Mouse (Mus musculus) heart, embryonic 14.5 days (tissue): ENCODE measurements at regions not wholly inside any gene's neighbourhood (a gene's known extent, or its start where the extent isn't known, plus 50 kb on each side); places are given as distances from the start of the nearest gene placed in this dataset.

Experiments
- ATAC-seq: fragments of 200-750 bp; cut with Nextera tagmentation; 2 replicates; pipeline ENCODE4 v1.8.0; 2017; ENCODE audit warnings: low read depth, moderate TSS enrichment; ENCODE audit not compliant: insufficient number of reproducible peaks, insufficient read depth, low FRiP score
- H3K27ac ChIP-seq, 2 experiments: fragments of 200-500 bp in 1 of 2; fragments of 300-500 bp in 1 of 2; sonication (generic) in 1 of 2; replicated peaks in 1 of 2; 2 replicates each; pipeline ENCODE4 v1.5.1; 2012 to 2014; ENCODE audit warnings: low read depth in 2 of 2, low read length in 2 of 2, control low read depth in 1 of 2, mild to moderate bottlenecking in 1 of 2, mixed read lengths in 1 of 2; ENCODE audit not compliant: control insufficient read depth in 1 of 2, insufficient read depth in 1 of 2
- H3K27me3 ChIP-seq: fragments of 300-500 bp; sonication (generic); 2 replicates; pipeline ENCODE4 v1.6.1; 2014; ENCODE audit warnings: mild to moderate bottlenecking, low read length, control low read depth; ENCODE audit not compliant: control insufficient read depth, insufficient read depth
- H3K36me3 ChIP-seq: fragments of 300-500 bp; sonication (generic); 2 replicates; pipeline ENCODE4 v1.6.1; 2014; ENCODE audit warnings: mild to moderate bottlenecking, control low read depth, low read length, mixed read lengths; ENCODE audit not compliant: control insufficient read depth, insufficient read depth
- H3K4me1 ChIP-seq, 2 experiments: fragments of 200-500 bp in 1 of 2; fragments of 300-500 bp in 1 of 2; sonication (generic) in 1 of 2; 2 replicates each; pipeline ENCODE4 v1.6.1; 2012 to 2014; ENCODE audit warnings: low read length in 2 of 2, control low read depth in 1 of 2, mixed read lengths in 1 of 2; ENCODE audit not compliant: control insufficient read depth in 2 of 2, insufficient read depth in 2 of 2
- H3K4me2 ChIP-seq: fragments of 300-500 bp; sonication (generic); 2 replicates; pipeline ENCODE4 v1.6.1; 2014; ENCODE audit warnings: mild to moderate bottlenecking, low read length
- H3K4me3 ChIP-seq, 2 experiments: fragments of 200-500 bp in 1 of 2; fragments of 300-500 bp in 1 of 2; sonication (generic) in 1 of 2; 2 replicates each; pipeline ENCODE4 v1.5.1; 2012 to 2014; ENCODE audit warnings: low read length in 2 of 2, mild to moderate bottlenecking in 2 of 2, control low read depth in 1 of 2, low read depth in 1 of 2, moderate library complexity in 1 of 2; ENCODE audit not compliant: control insufficient read depth in 1 of 2, insufficient read depth in 1 of 2
- H3K9ac ChIP-seq: fragments of 300-500 bp; sonication (generic); 2 replicates; pipeline ENCODE4 v1.6.1; 2014; ENCODE audit warnings: mild to moderate bottlenecking, low read length
- H3K9me3 ChIP-seq: fragments of 300-500 bp; sonication (generic); 2 replicates; pipeline ENCODE4 v1.6.1; 2016; ENCODE audit warnings: low read length, control low read depth; ENCODE audit not compliant: control insufficient read depth
- WGBS: fragments of 180-500 bp; shearing (Covaris S2); extraction: QIAGEN DNeasy Blood & Tissue Kit; methylation state at CpG from one replicate; pipeline ENCODE4 v1.1.7; 2014; 5-methylcytosine and 5-hydroxymethylcytosine counted together

GRCm38 (mm10) chr11:19761694-19761976 is 162.5 kb upstream of the Spred2 start:
- Histone ChIP-seq H3K27ac (no peak overlapping the region), H3K4me2 (no peak overlapping the region), H3K9me3 (no peaks in the 10 kb centered on the region), H3K4me3 (no peak overlapping the region), H3K27me3 (no peaks in the 10 kb centered on the region), H3K36me3 (no peaks in the 10 kb centered on the region), H3K9ac (no peak overlapping the region), H3K4me1 (no peaks in the 10 kb centered on the region; a peak in 1 of 4 replicates)
- WGBS, result 33% methylated on average over 4 of the region's 4 CpGs
- no peak for ATAC-seq

GRCm38 (mm10) chr11:19767316-19767715 is 156.9 kb upstream of the Spred2 start:
- no peaks in the 10 kb centered on the region for H3K27me3 ChIP-seq

GRCm38 (mm10) chr11:19767871-19768270 is 156.3 kb upstream of the Spred2 start:
- ATAC-seq, result no peak
- no peaks in the 10 kb centered on the region for H3K36me3 ChIP-seq
- no peak overlapping the region for H3K27ac ChIP-seq
- no peak overlapping the region for H3K9ac ChIP-seq
- H3K4me1 ChIP-seq, result no peaks in the 10 kb centered on the region
- no peaks in the 10 kb centered on the region for H3K27me3 ChIP-seq
- H3K9me3 ChIP-seq, result 0 out of 2 replicates have a peak, but pooled peaks cover 3% of the 10 kb centered on the region
- WGBS, result 89% methylated on average over 9 of the region's 9 CpGs
- no peak overlapping the region for H3K4me2 ChIP-seq
- H3K4me3 ChIP-seq, result no peak overlapping the region

More at GRCm38 (mm10) chr11:19767316-19767715, 156.9 kb upstream of the Spred2 start:
- Histone ChIP-seq H3K4me2 (no peak overlapping the region), H3K9me3 (no peaks in the 10 kb centered on the region), H3K27ac (no peak overlapping the region), H3K36me3 (no peaks in the 10 kb centered on the region), H3K9ac (no peak overlapping the region), H3K4me3 (no peak overlapping the region), H3K4me1 (no peaks in the 10 kb centered on the region)
- ATAC-seq, result no peak
- 81% methylated on average over 5 of the region's 5 CpGs for WGBS

- no peak for ATAC-seq
- Histone ChIP-seq H3K9ac (no peak overlapping the region), H3K4me3 (no peak overlapping the region), H3K27me3 (no peaks in the 10 kb centered on the region), H3K36me3 (no peaks in the 10 kb centered on the region), H3K4me2 (no peak overlapping the region), H3K4me1 (no peaks in the 10 kb centered on the region), H3K27ac (no peak overlapping the region), H3K9me3 (0 out of 2 replicates have a peak, but pooled peaks cover 3% of the 10 kb centered on the region)
- WGBS, result 90% methylated on average over 1 of the region's 1 CpGs
These were observed 155.2 kb upstream of the Spred2 start for GRCm38 (mm10) chr11:19768962-19769361.

GRCm38 (mm10) chr11:19774010-19774409 is 150.2 kb upstream of the Spred2 start:
- no peak overlapping the region for H3K9ac ChIP-seq
- H3K4me1 ChIP-seq, result no peaks in the 10 kb centered on the region
- no peak overlapping the region for H3K27ac ChIP-seq
- H3K9me3 ChIP-seq, result 0 out of 2 replicates have a peak, but pooled peaks cover 3% of the 10 kb centered on the region
- no peak overlapping the region for H3K4me2 ChIP-seq
- WGBS, result 57% methylated on average over 9 of the region's 9 CpGs
- ATAC-seq, result no peak
- no peaks in the 10 kb centered on the region for H3K36me3 ChIP-seq
- no peak overlapping the region for H3K4me3 ChIP-seq
- H3K27me3 ChIP-seq, result no peaks in the 10 kb centered on the region

GRCm38 (mm10) chr11:19775741-19776140 is 148.4 kb upstream of the Spred2 start:
- H3K4me1 ChIP-seq, result no peaks in the 10 kb centered on the region
- WGBS, result 90% methylated on average over 4 of the region's 4 CpGs
- H3K4me2 ChIP-seq, result no peak overlapping the region
- H3K27me3 ChIP-seq, result no peaks in the 10 kb centered on the region
- H3K9me3 ChIP-seq, result 0 out of 2 replicates have a peak, but pooled peaks cover 3% of the 10 kb centered on the region
- no peak for ATAC-seq
- H3K9ac ChIP-seq, result no peak overlapping the region
- no peak overlapping the region for H3K4me3 ChIP-seq
- H3K27ac ChIP-seq, result no peak overlapping the region
- H3K36me3 ChIP-seq, result no peaks in the 10 kb centered on the region

GRCm38 (mm10) chr11:19776473-19777200 is 147.5 kb upstream of the Spred2 start:
- Histone ChIP-seq H3K9ac (no peak overlapping the region), H3K36me3 (no peaks in the 10 kb centered on the region), H3K4me2 (no peak overlapping the region), H3K4me1 (no peaks in the 10 kb centered on the region), H3K9me3 (0 out of 2 replicates have a peak, but pooled peaks cover 3% of the 10 kb centered on the region), H3K4me3 (no peak overlapping the region), H3K27me3 (no peaks in the 10 kb centered on the region), H3K27ac (no peak overlapping the region)
- ATAC-seq, result no peak
- WGBS, result 77% methylated on average over 9 of the region's 9 CpGs

- Histone ChIP-seq H3K9me3 (no peaks in the 10 kb centered on the region), H3K27me3 (no peaks in the 10 kb centered on the region), H3K4me2 (no peak overlapping the region), H3K36me3 (no peaks in the 10 kb centered on the region), H3K4me1 (no peaks in the 10 kb centered on the region), H3K4me3 (no peak overlapping the region), H3K27ac (no peak overlapping the region), H3K9ac (no peak overlapping the region)
- ATAC-seq, result no peak
- 85% methylated on average over 2 of the region's 2 CpGs for WGBS
These were observed 146.0 kb upstream of the Spred2 start for GRCm38 (mm10) chr11:19778191-19778590.
